7 mouse cellular contexts compared by ENCODE assay signal in the genomic region with DNA sequence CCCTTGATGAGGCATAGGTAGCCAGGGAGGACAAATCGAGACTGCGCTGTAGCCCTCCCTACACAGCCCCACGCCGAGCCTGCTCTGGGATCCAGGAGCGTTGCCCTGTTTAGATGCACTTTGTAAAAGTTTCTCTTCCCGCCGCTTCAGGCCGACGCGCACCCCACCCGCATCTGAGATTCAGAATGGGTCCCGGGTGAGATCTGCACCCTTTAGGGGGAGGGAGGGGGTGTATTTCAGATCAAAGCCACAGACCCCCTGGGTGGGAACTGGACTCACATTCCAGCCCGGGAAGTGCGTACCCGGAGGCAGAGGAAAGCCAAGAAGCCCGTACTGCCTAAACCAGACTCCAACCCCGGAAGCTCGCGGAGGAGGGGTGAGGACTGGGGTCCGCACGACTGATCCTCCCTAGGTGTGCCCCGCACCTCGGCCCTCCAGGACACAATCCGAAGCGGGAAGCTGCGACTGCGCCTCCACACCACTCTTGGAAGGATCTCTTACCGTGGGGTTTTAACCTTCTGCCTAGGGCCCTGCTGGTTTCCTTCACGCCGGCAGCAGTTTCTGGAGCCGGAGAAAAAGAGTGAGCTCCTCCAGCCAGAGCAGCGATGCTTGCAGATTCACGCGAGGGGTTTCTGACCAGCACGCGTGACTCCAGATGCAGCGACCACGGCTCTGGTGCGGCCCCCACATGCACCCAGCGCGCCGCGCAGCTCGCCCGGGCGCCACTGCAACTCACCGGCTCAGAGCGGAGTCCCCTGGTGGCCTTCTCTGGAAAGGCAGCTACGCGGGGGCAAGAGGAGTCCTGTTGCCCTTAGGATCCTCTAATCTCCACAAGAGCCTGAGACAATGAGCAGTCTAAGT. TPM values are rescaled to one million over a fixed set of nuclear protein-coding genes. Genes with fewer than 3 reads are reported as not detected.
DNase-seq lines count a peak whose midpoint lies in the region; ATAC-seq lines count a peak whose summit lies in the region.

Gene Mob3b (minus strand): TSS at position 734 of the 861 bp plus-strand sequence.

- H3K9me3 ChIP-seq in embryonic facial prominence, embryonic 13.5 days = no peaks in the 10 kb centered on the region
- no peaks in the 10 kb centered on the region for H3K9me3 ChIP-seq in limb, embryonic 13.5 days
- H3K9me3 ChIP-seq in midbrain, embryonic 15.5 days = no peaks in the 10 kb centered on the region

- H3K27me3 ChIP-seq in embryonic facial prominence, embryonic 13.5 days = no peaks in the 10 kb centered on the region; the same call in 1 of the 2 replicates
- 0 out of 2 replicates have a peak, but pooled peaks cover 2% of the 10 kb centered on the region for H3K27me3 ChIP-seq in limb, embryonic 13.5 days
- 0 out of 2 replicates have a peak, but pooled peaks cover 15% of the 10 kb centered on the region for H3K27me3 ChIP-seq in midbrain, embryonic 15.5 days (replicated peaks)

- peaks cover 15% of the 10 kb centered on the region for H3K4me1 ChIP-seq in embryonic facial prominence, embryonic 13.5 days
- H3K4me1 ChIP-seq in limb, embryonic 13.5 days = peaks cover 14% of the 10 kb centered on the region
- H3K4me1 ChIP-seq in midbrain, embryonic 15.5 days = peaks cover 17% of the 10 kb centered on the region

- no peaks in the 10 kb centered on the region for H3K36me3 ChIP-seq in embryonic facial prominence, embryonic 13.5 days
- no peaks in the 10 kb centered on the region for H3K36me3 ChIP-seq in limb, embryonic 13.5 days
- no peaks in the 10 kb centered on the region for H3K36me3 ChIP-seq in midbrain, embryonic 15.5 days (replicated peaks)

- H3K4me3 ChIP-seq in embryonic facial prominence, embryonic 13.5 days = peak within 1 kb of the TSS; percentile 66
- H3K4me3 ChIP-seq in limb, embryonic 13.5 days = peak within 1 kb of the TSS; percentile 60
- peak within 1 kb of the TSS; percentile 45 for H3K4me3 ChIP-seq in midbrain, embryonic 15.5 days

- peak within 1 kb of the TSS; percentile 78 for H3K9ac ChIP-seq in embryonic facial prominence, embryonic 13.5 days
- peak within 1 kb of the TSS; percentile 79 for H3K9ac ChIP-seq in limb, embryonic 13.5 days
- H3K9ac ChIP-seq in midbrain, embryonic 15.5 days = peak within 1 kb of the TSS; percentile 43

- under 1% methylated on average over 50 of the region's 50 CpGs for WGBS in embryonic facial prominence, embryonic 13.5 days
- whole genome bisulfite sequencing in limb, embryonic 13.5 days = under 1% methylated on average over 50 of the region's 50 CpGs
- WGBS in midbrain, embryonic 15.5 days = under 1% methylated on average over 50 of the region's 50 CpGs

- DNase-seq in adrenal gland, postnatal 25 days = peak; percentile 90
- peak; percentile 82 for DNase-seq in heart, adult 8-10 months (ENCODE audit: low spot score)
- peak; percentile 87 to 93 for DNase-seq in kidney, adult 8-10 months
- DNase-seq in spleen, adult 18-20 months = peak; percentile 77 to 92

- H3K4me2 ChIP-seq in embryonic facial prominence, embryonic 13.5 days = peak within 1 kb of the TSS; percentile 82
- H3K4me2 ChIP-seq in limb, embryonic 13.5 days (replicated peaks) = peak within 1 kb of the TSS; percentile 85
- peak within 1 kb of the TSS; percentile 82 for H3K4me2 ChIP-seq in midbrain, embryonic 15.5 days

- ATAC-seq in embryonic facial prominence, embryonic 13.5 days (ENCODE audit: insufficient number of reproducible peaks, insufficient read depth, low FRiP score, low TSS enrichment, low read depth) = peak; percentile 68
- ATAC-seq in limb, embryonic 13.5 days (ENCODE audit: low FRiP score, low read depth) = peak; percentile 81
- peak; percentile 92 for ATAC-seq in midbrain, embryonic 15.5 days (replicated peaks)

- H3K27ac ChIP-seq in embryonic facial prominence, embryonic 13.5 days = peak within 1 kb of the TSS; percentile 95
- peak within 1 kb of the TSS; percentile 87 for H3K27ac ChIP-seq in limb, embryonic 13.5 days
- peak within 1 kb of the TSS; percentile 60; the same call in 1 of the 2 replicates for H3K27ac ChIP-seq in midbrain, embryonic 15.5 days

RNA-seq across cellular contexts. Expression of gene Mob3b, which starts in this region (rescaled TPM):
- total RNA-seq in adrenal gland, postnatal 25 days (2021) = 22.6 and 36.2 TPM in 2 replicates
- polyA plus RNA-seq in embryonic facial prominence, embryonic 13.5 days (2015; fragmentation: Nextera tagmentation; extraction: Ambion mirVana) = 16.9 and 18.5 TPM in 2 replicates
- total RNA-seq in heart, adult 8-10 months (2022) = 1 to 10 TPM; 1.5 to 2.5 (median 1.9) TPM
- polyA plus RNA-seq in limb, embryonic 13.5 days (2015; fragmentation: Nextera tagmentation; extraction: Ambion mirVana) = 13.3 and 13.5 TPM in 2 replicates
- 5.6 and 5.8 TPM in 2 replicates for polyA plus RNA-seq in midbrain, embryonic 15.5 days (2015; fragmentation: Nextera tagmentation; extraction: Ambion mirVana)

Comparison
In these comparisons a context has a peak if more than half of its experiments do, and no peak if none do; other contexts are left out.
1. Peak in every context shown above with its lines: DNase-seq, ATAC-seq, H3K4me3 ChIP-seq and H3K27ac ChIP-seq.